Mouse (Mus musculus): ENCODE results near the gene A830031A19Rik. TPM values are rescaled to one million over a fixed set of nuclear protein-coding genes. Genes with fewer than 3 reads are reported as not detected.

A830031A19Rik gene
- total and polyA plus RNA-seq, 3 experiments = 0.16 TPM; not detected in 2

- no peaks in the 10 kb centered on the region for H3K9me3 ChIP-seq (replicated peaks)
- DNase-seq (ENCODE audit: low spot score) (no peak), ATAC-seq (ENCODE audit: extremely low read depth, insufficient number of reproducible peaks, low FRiP score, poor library complexity, severe bottlenecking) (no peak)
- H3K4me3 ChIP-seq (ENCODE audit: low read depth, low read length) = peak overlapping the region; percentile 58; the same call in 1 of the 2 replicates
- H3K4me1 ChIP-seq (ENCODE audit: insufficient read depth, low read depth, low read length) = peaks cover 86% of the 10 kb centered on the region
- H3K27me3 ChIP-seq (ENCODE audit: insufficient read depth, low read length) = no peaks in the 10 kb centered on the region
- no peak for TF ChIP-seq CTCF (IDR thresholded peaks at IDR 0.05; ENCODE audit: low read depth, low read length)
- no peak for TF ChIP-seq POLR2AphosphoS5 (IDR thresholded peaks at IDR 0.05; ENCODE audit: insufficient replicate concordance, low read depth, low read length)
- TF ChIP-seq GATA1 (IDR thresholded peaks at IDR 0.05; ENCODE audit: borderline replicate concordance, low read length) = no peak
- no peak for TF ChIP-seq TAL1 (conservative IDR thresholded peaks at IDR 0.05; ENCODE audit: low read depth, low read length)
- no peak for TF ChIP-seq GATA2 (IDR thresholded peaks at IDR 0.05; ENCODE audit: borderline replicate concordance, low read depth, low read length)
- H3K36me3 ChIP-seq (replicated peaks) = peaks cover 72% of the 10 kb centered on the region
Measured at GRCm38 (mm10) chr11:24098662-24099061, 23.8 kb upstream of the A830031A19Rik start.

- Histone ChIP-seq H3K4me3 (ENCODE audit: low read depth, low read length) (no peak overlapping the region), H3K9me3 (replicated peaks) (no peaks in the 10 kb centered on the region), H3K4me1 (ENCODE audit: insufficient read depth, low read depth, low read length) (peaks cover 84% of the 10 kb centered on the region), H3K36me3 (replicated peaks) (peaks cover 71% of the 10 kb centered on the region), H3K27me3 (ENCODE audit: insufficient read depth, low read length) (no peaks in the 10 kb centered on the region)
- TF ChIP-seq POLR2AphosphoS5 (IDR thresholded peaks at IDR 0.05; ENCODE audit: insufficient replicate concordance, low read depth, low read length) (no peak), GATA2 (IDR thresholded peaks at IDR 0.05; ENCODE audit: borderline replicate concordance, low read depth, low read length) (no peak), CTCF (IDR thresholded peaks at IDR 0.05; ENCODE audit: low read depth, low read length) (no peak), GATA1 (IDR thresholded peaks at IDR 0.05; ENCODE audit: borderline replicate concordance, low read length) (no peak), TAL1 (conservative IDR thresholded peaks at IDR 0.05; ENCODE audit: low read depth, low read length) (no peak)
- ATAC-seq (ENCODE audit: extremely low read depth, insufficient number of reproducible peaks, low FRiP score, poor library complexity, severe bottlenecking) (no peak), DNase-seq (ENCODE audit: low spot score) (no peak)
Measured at GRCm38 (mm10) chr11:24098069-24098468, 23.2 kb upstream of the A830031A19Rik start.

GRCm38 (mm10) chr11:24097026-24097425, 22.2 kb upstream of the A830031A19Rik start:
- TF ChIP-seq CTCF (IDR thresholded peaks at IDR 0.05; ENCODE audit: low read depth, low read length) (no peak), GATA2 (IDR thresholded peaks at IDR 0.05; ENCODE audit: borderline replicate concordance, low read depth, low read length) (no peak)
- H3K4me3 ChIP-seq (ENCODE audit: low read depth, low read length) = no peak overlapping the region
- H3K4me1 ChIP-seq (ENCODE audit: insufficient read depth, low read depth, low read length) = peaks cover 80% of the 10 kb centered on the region
- peaks cover 66% of the 10 kb centered on the region for H3K36me3 ChIP-seq (replicated peaks)
- H3K27me3 ChIP-seq (ENCODE audit: insufficient read depth, low read length) = no peaks in the 10 kb centered on the region
- no peak for ATAC-seq (ENCODE audit: extremely low read depth, insufficient number of reproducible peaks, low FRiP score, poor library complexity, severe bottlenecking)
- DNase-seq (ENCODE audit: low spot score) = no peak
- no peaks in the 10 kb centered on the region for H3K9me3 ChIP-seq (replicated peaks)

- no peaks in the 10 kb centered on the region for H3K27me3 ChIP-seq (ENCODE audit: insufficient read depth, low read length)
- no peak for DNase-seq (ENCODE audit: low spot score)
- H3K4me1 ChIP-seq (ENCODE audit: insufficient read depth, low read depth, low read length) = peaks cover 78% of the 10 kb centered on the region
- ATAC-seq (ENCODE audit: extremely low read depth, insufficient number of reproducible peaks, low FRiP score, poor library complexity, severe bottlenecking) = no peak
- peaks cover 65% of the 10 kb centered on the region for H3K36me3 ChIP-seq (replicated peaks)
- no peaks in the 10 kb centered on the region for H3K9me3 ChIP-seq (replicated peaks)
- no peak overlapping the region for H3K4me3 ChIP-seq (ENCODE audit: low read depth, low read length)
- TF ChIP-seq POLR2AphosphoS5 (IDR thresholded peaks at IDR 0.05; ENCODE audit: insufficient replicate concordance, low read depth, low read length) (no peak), CTCF (IDR thresholded peaks at IDR 0.05; ENCODE audit: low read depth, low read length) (no peak)
Measured at GRCm38 (mm10) chr11:24096483-24096882, 21.6 kb upstream of the A830031A19Rik start.

- Histone ChIP-seq H3K36me3 (replicated peaks) (peaks cover 66% of the 10 kb centered on the region), H3K4me3 (ENCODE audit: low read depth, low read length) (no peak overlapping the region), H3K27me3 (ENCODE audit: insufficient read depth, low read length) (no peaks in the 10 kb centered on the region), H3K9me3 (replicated peaks) (no peaks in the 10 kb centered on the region), H3K4me1 (ENCODE audit: insufficient read depth, low read depth, low read length) (peaks cover 75% of the 10 kb centered on the region)
- TF ChIP-seq CTCF (IDR thresholded peaks at IDR 0.05; ENCODE audit: low read depth, low read length) = no peak
- no peak for TF ChIP-seq TAL1 (conservative IDR thresholded peaks at IDR 0.05; ENCODE audit: low read depth, low read length)
- TF ChIP-seq GATA2 (IDR thresholded peaks at IDR 0.05; ENCODE audit: borderline replicate concordance, low read depth, low read length) = no peak
- TF ChIP-seq GATA1 (IDR thresholded peaks at IDR 0.05; ENCODE audit: borderline replicate concordance, low read length) = no peak
- TF ChIP-seq POLR2AphosphoS5 (IDR thresholded peaks at IDR 0.05; ENCODE audit: insufficient replicate concordance, low read depth, low read length) = no peak
- ATAC-seq (ENCODE audit: extremely low read depth, insufficient number of reproducible peaks, low FRiP score, poor library complexity, severe bottlenecking) (no peak), DNase-seq (ENCODE audit: low spot score) (no peak)
Measured at GRCm38 (mm10) chr11:24095656-24096353, 21.0 kb upstream of the A830031A19Rik start.

GRCm38 (mm10) chr11:24095236-24095635, 20.4 kb upstream of the A830031A19Rik start:
- H3K9me3 ChIP-seq (replicated peaks) = no peaks in the 10 kb centered on the region
- H3K27me3 ChIP-seq (ENCODE audit: insufficient read depth, low read length) = no peaks in the 10 kb centered on the region
- DNase-seq (ENCODE audit: low spot score) (no peak), ATAC-seq (ENCODE audit: extremely low read depth, insufficient number of reproducible peaks, low FRiP score, poor library complexity, severe bottlenecking) (no peak)
- H3K4me1 ChIP-seq (ENCODE audit: insufficient read depth, low read depth, low read length) = peaks cover 74% of the 10 kb centered on the region
- no peak for TF ChIP-seq GATA1 (IDR thresholded peaks at IDR 0.05; ENCODE audit: borderline replicate concordance, low read length)
- peaks cover 67% of the 10 kb centered on the region for H3K36me3 ChIP-seq (replicated peaks)
- H3K4me3 ChIP-seq (ENCODE audit: low read depth, low read length) = no peak overlapping the region; the same call in 1 of the 2 replicates

GRCm38 (mm10) chr11:24094086-24094487, 19.2 kb upstream of the A830031A19Rik start:
- TF ChIP-seq GATA2 (IDR thresholded peaks at IDR 0.05; ENCODE audit: borderline replicate concordance, low read depth, low read length) (no peak), GATA1 (IDR thresholded peaks at IDR 0.05; ENCODE audit: borderline replicate concordance, low read length) (no peak), TAL1 (conservative IDR thresholded peaks at IDR 0.05; ENCODE audit: low read depth, low read length) (no peak), POLR2AphosphoS5 (IDR thresholded peaks at IDR 0.05; ENCODE audit: insufficient replicate concordance, low read depth, low read length) (no peak), CTCF (IDR thresholded peaks at IDR 0.05; ENCODE audit: low read depth, low read length) (no peak)
- Histone ChIP-seq H3K9me3 (replicated peaks) (no peaks in the 10 kb centered on the region), H3K36me3 (replicated peaks) (peaks cover 75% of the 10 kb centered on the region), H3K27me3 (ENCODE audit: insufficient read depth, low read length) (no peaks in the 10 kb centered on the region), H3K4me1 (ENCODE audit: insufficient read depth, low read depth, low read length) (peaks cover 76% of the 10 kb centered on the region), H3K4me3 (ENCODE audit: low read depth, low read length) (no peak overlapping the region)
- no peak for DNase-seq (ENCODE audit: low spot score)
- ATAC-seq (ENCODE audit: extremely low read depth, insufficient number of reproducible peaks, low FRiP score, poor library complexity, severe bottlenecking) = peak; percentile 35; the same call in 1 of the 2 replicates

Data from G1E (cell line).